Mouse (Mus musculus) CH12F3 (cell line): ENCODE data around the gene Mgat4c.

Source experiments
- in situ Hi-C: fragments of 300-500 bp; cut with MboI; formaldehyde crosslinking; loops from 2 replicates; pipeline ENCODE4 v1.14.3; 2020; ENCODE audit warnings: low sequenced_read_pairs

Gene Mgat4c

GRCm38 (mm10) chr10:101681437-101681912, at the start of gene Mgat4c:
Gene Mgat4c, plus strand, starts transcription at chr10:101681487.
- in situ Hi-C loops = no loop called here

- in situ Hi-C loops = no loop called here
Observed at GRCm38 (mm10) chr10:101635266-101635665, 46.0 kb upstream of the Mgat4c start.

GRCm38 (mm10) chr10:101641048-101641447, 40.2 kb upstream of the Mgat4c start:
- in situ Hi-C loops = no loop called here

- in situ Hi-C loops = no loop called here
Observed at GRCm38 (mm10) chr10:101681914-101682313, 627 bp downstream of the Mgat4c start.

GRCm38 (mm10) chr10:101761828-101762227, 80.5 kb downstream of the Mgat4c start:
- in situ Hi-C loops = no loop called here

- in situ Hi-C loops = no loop called here
Observed at GRCm38 (mm10) chr10:101770688-101771087, 89.4 kb downstream of the Mgat4c start.

- in situ Hi-C loops = no loop called here
Observed at GRCm38 (mm10) chr10:101771157-101771556, 89.9 kb downstream of the Mgat4c start.

- in situ Hi-C loops = no loop called here
Observed at GRCm38 (mm10) chr10:101783161-101783744, 102.0 kb downstream of the Mgat4c start.

- in situ Hi-C loops = no loop called here
Observed at GRCm38 (mm10) chr10:101795507-101795906, 114.2 kb downstream of the Mgat4c start.

- in situ Hi-C loops = no loop called here
Observed at GRCm38 (mm10) chr10:101798831-101799474, 117.7 kb downstream of the Mgat4c start.

- in situ Hi-C loops = no loop called here
Observed at GRCm38 (mm10) chr10:101808768-101809167, 127.5 kb downstream of the Mgat4c start.

GRCm38 (mm10) chr10:101816902-101817301, 135.6 kb downstream of the Mgat4c start:
- in situ Hi-C loops = no loop called here

- in situ Hi-C loops = no loop called here
Observed at GRCm38 (mm10) chr10:101827944-101828343, 146.7 kb downstream of the Mgat4c start.

- in situ Hi-C loops = no loop called here
Observed at GRCm38 (mm10) chr10:101856115-101856514, 174.8 kb downstream of the Mgat4c start.

- in situ Hi-C loops = no loop called here
Observed at GRCm38 (mm10) chr10:101889866-101890265, 208.6 kb downstream of the Mgat4c start.

GRCm38 (mm10) chr10:101917328-101917814, 236.1 kb downstream of the Mgat4c start:
- in situ Hi-C loops = no loop called here

GRCm38 (mm10) chr10:101997612-101998011, 316.3 kb downstream of the Mgat4c start:
- in situ Hi-C loops = no loop called here

GRCm38 (mm10) chr10:102042513-102042912, 361.2 kb downstream of the Mgat4c start:
- in situ Hi-C loops = no loop called here

- in situ Hi-C loops = no loop called here
Observed at GRCm38 (mm10) chr10:102056218-102056617, 374.9 kb downstream of the Mgat4c start.

GRCm38 (mm10) chr10:102056975-102057565, 375.8 kb downstream of the Mgat4c start:
- in situ Hi-C loops = no loop called here

- in situ Hi-C loops = no loop called here
Observed at GRCm38 (mm10) chr10:102074541-102075398, 393.5 kb downstream of the Mgat4c start.
